Mouse (Mus musculus): ENCODE data around the gene Smok2a.
"Not testable (repeated sequence)": the region's sequence is repeated elsewhere in the genome, so short reads cannot be mapped to it uniquely, and the experiment has no call there.

Smok2a gene

DNA sequence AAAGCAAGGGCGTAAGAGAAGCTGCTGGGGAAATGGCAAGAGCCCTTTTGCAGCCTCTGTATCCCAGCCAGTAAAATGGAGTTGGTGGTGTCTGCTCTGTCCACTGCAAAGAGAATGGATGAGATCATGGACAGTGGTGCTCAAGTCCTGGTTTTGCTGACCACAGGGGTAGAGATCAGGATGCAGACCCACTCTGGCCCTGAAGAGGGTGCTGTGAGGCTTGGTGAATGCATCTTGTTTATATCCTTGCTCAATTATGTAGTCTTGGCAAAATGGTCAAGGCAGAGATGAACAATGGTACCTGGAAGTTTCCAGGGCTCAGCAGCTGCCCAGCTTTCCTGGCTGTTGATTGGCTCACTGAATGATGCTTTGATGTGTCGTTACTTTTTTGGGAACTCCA is 5.4 kb upstream of the Smok2a start:
- DNase-seq: peak in 1 of 2 experiments; percentile 19

GRCm38 (mm10) chr17:13221921-13222320 is 933 bp downstream of the Smok2a start:
- not testable (repeated sequence) for DNase-seq

DNA sequence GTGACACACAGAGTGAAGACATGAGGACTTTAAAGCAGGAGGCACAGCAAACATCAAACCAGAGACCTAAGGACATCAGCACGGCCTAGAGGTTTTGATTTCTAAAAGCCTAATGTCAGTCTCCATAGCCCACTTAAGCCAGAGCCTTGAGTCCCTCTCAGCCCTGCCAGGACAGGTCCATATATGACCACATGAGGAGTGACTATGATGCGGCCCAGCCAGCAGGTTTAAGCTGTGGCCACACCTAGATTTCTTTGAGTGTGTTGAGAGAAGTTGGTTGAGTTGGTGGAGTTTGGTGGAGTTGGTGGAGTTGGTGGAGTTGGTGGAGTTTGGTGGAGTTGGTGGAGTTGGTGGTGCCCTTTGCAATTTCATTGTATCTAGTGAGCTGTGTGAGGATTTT is 9.0 kb downstream of the Smok2a start, which contains the start of gene Smok2b:
Smok2b (plus strand) TSS at position 301 of the 400 bp plus-strand sequence.
- DNase-seq: not testable (repeated sequence)

DNA sequence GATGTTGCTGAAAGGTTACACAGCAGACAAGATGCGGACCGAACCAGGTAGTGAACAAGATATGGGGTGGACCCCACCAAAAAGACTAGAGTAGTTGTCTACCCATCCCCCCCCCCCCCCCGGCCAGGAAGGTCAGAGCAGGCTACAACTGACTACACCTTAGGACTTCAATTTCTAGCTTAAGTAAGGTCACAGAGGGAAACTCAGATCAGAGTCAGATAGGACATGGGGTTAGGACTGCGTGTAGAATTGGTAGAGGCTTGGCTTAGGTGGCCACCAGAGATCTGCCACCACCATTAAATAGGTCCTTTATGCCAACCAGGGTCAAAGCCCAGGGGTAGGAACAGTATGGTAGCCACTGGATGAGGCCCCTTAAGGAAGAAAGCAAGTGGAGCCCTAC is 18.5 kb downstream of the Smok2a start:
- DNase-seq: not testable (repeated sequence)

- DNase-seq: not testable (repeated sequence)
These were observed 20.1 kb downstream of the Smok2a start for GRCm38 (mm10) chr17:13240807-13241727.

GRCm38 (mm10) chr17:13254786-13255185 is 33.8 kb downstream of the Smok2a start:
- DNase-seq: not testable (repeated sequence)

Data from lung, adult 18-20 months (tissue).